Mouse (Mus musculus) G1E (cell line): ENCODE data around the gene Tob1.

Experiments used
- CTCF ChIP-seq: IDR thresholded peaks from 2 replicates; pipeline ENCODE4 v1.5.1; 2012; ENCODE audit warnings: low read depth, low read length, inconsistent platforms, mixed read lengths
- GATA1 ChIP-seq: IDR thresholded peaks from 2 replicates; pipeline ENCODE4 v1.6.1; 2012; ENCODE audit warnings: borderline replicate concordance, low read length, inconsistent platforms, mixed read lengths
- POLR2AphosphoS5 ChIP-seq: IDR thresholded peaks from 2 replicates; pipeline ENCODE4 v1.6.1; 2012; ENCODE audit warnings: low read depth, low read length, inconsistent platforms; ENCODE audit not compliant: insufficient replicate concordance

DNA sequence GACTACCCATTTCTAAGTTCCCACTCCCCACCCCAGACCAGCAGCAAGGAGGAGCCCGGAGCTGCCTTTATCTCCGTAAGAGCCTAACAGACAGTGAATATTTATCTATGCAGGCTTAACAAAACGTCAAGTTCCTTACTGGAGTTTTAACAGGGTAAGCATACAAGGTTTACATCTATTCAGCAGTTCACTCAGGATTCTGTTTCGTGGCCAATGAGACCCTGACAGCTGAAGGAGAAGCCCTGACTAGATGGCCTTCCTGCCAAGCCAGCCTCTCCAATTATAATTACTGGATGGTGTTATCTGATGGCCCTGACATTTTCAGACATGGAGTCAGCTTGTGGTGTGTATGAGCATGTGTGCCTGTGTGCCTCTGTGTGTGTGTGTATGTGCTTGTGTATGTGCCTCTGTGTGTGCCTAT, 37.5 kb upstream of the Tob1 start:
- TF ChIP-seq CTCF: no peak
- no peak for TF ChIP-seq GATA1
- no peak for TF ChIP-seq POLR2AphosphoS5
